Mouse (Mus musculus): ENCODE results near the gene Ppp1r32.

Gene Ppp1r32

GRCm38 (mm10) chr19:10482703-10483102, at the start of gene Ppp1r32:
Gene Ppp1r32, minus strand, starts transcription at chr19:10482928.
- DNase-seq (ENCODE audit: low read depth, low spot score): no peak

GRCm38 (mm10) chr19:10530082-10530481, 47.4 kb upstream of the Ppp1r32 start:
- no peak for DNase-seq (ENCODE audit: low read depth, low spot score)

- DNase-seq (ENCODE audit: low read depth, low spot score): peak; percentile 32
Observed at GRCm38 (mm10) chr19:10525910-10526309, 43.2 kb upstream of the Ppp1r32 start, which contains the start of gene Sdhaf2. Gene Sdhaf2, minus strand, starts transcription at chr19:10526142.

- peak; percentile 81 for DNase-seq (ENCODE audit: low read depth, low spot score)
Observed at GRCm38 (mm10) chr19:10525106-10525901, 42.6 kb upstream of the Ppp1r32 start, which contains the start of gene Cpsf7. Gene Cpsf7, plus strand, starts transcription at chr19:10525266.

- no peak for DNase-seq (ENCODE audit: low read depth, low spot score)
Observed at GRCm38 (mm10) chr19:10524784-10525105, 42.0 kb upstream of the Ppp1r32 start.

GRCm38 (mm10) chr19:10523483-10524080, 40.9 kb upstream of the Ppp1r32 start:
- DNase-seq (ENCODE audit: low read depth, low spot score): no peak

- no peak for DNase-seq (ENCODE audit: low read depth, low spot score)
Observed at GRCm38 (mm10) chr19:10521926-10522325, 39.2 kb upstream of the Ppp1r32 start.

GRCm38 (mm10) chr19:10520355-10520754, 37.6 kb upstream of the Ppp1r32 start:
- no peak for DNase-seq (ENCODE audit: low read depth, low spot score)

GRCm38 (mm10) chr19:10510759-10511330, 28.1 kb upstream of the Ppp1r32 start:
- no peak for DNase-seq (ENCODE audit: low read depth, low spot score)

- DNase-seq (ENCODE audit: low read depth, low spot score): no peak
Observed at GRCm38 (mm10) chr19:10502571-10502970, 19.8 kb upstream of the Ppp1r32 start.

GRCm38 (mm10) chr19:10500581-10500980, 17.9 kb upstream of the Ppp1r32 start:
- no peak for DNase-seq (ENCODE audit: low read depth, low spot score)

- DNase-seq (ENCODE audit: low read depth, low spot score): no peak
Observed at GRCm38 (mm10) chr19:10497512-10498160, 14.9 kb upstream of the Ppp1r32 start.

- DNase-seq (ENCODE audit: low read depth, low spot score): no peak
Observed at GRCm38 (mm10) chr19:10496976-10497375, 14.2 kb upstream of the Ppp1r32 start.

- DNase-seq (ENCODE audit: low read depth, low spot score): no peak
Observed at GRCm38 (mm10) chr19:10495670-10496069, 12.9 kb upstream of the Ppp1r32 start.

GRCm38 (mm10) chr19:10486264-10486738, 3.6 kb upstream of the Ppp1r32 start:
- DNase-seq (ENCODE audit: low read depth, low spot score): peak; percentile 36

GRCm38 (mm10) chr19:10479541-10479940, 3.2 kb downstream of the Ppp1r32 start:
- DNase-seq (ENCODE audit: low read depth, low spot score): no peak

GRCm38 (mm10) chr19:10473779-10474178, 8.9 kb downstream of the Ppp1r32 start:
- DNase-seq (ENCODE audit: low read depth, low spot score): no peak

- DNase-seq (ENCODE audit: low read depth, low spot score): no peak
Observed at GRCm38 (mm10) chr19:10472958-10473357, 9.8 kb downstream of the Ppp1r32 start.

- DNase-seq (ENCODE audit: low read depth, low spot score): no peak
Observed at GRCm38 (mm10) chr19:10469171-10469658, 13.5 kb downstream of the Ppp1r32 start.

GRCm38 (mm10) chr19:10464427-10464826, 18.3 kb downstream of the Ppp1r32 start:
- no peak for DNase-seq (ENCODE audit: low read depth, low spot score)

GRCm38 (mm10) chr19:10461584-10461983, 21.1 kb downstream of the Ppp1r32 start:
- no peak for DNase-seq (ENCODE audit: low read depth, low spot score)

- DNase-seq (ENCODE audit: low read depth, low spot score): no peak
Observed at GRCm38 (mm10) chr19:10459907-10460306, 22.8 kb downstream of the Ppp1r32 start.

Measured in brain, embryonic 18.5 days (tissue).